Mouse (Mus musculus): ENCODE measurements around the gene Cygb.

GRCm38 (mm10) chr11:116656348-116657191 is 2.5 kb upstream of the Cygb start:
- TF ChIP-seq CTCF (IDR thresholded peaks at IDR 0.05; ENCODE audit: low read depth, low read length) (no peak), POLR2A (IDR thresholded peaks at IDR 0.05; ENCODE audit: borderline replicate concordance, low read depth, low read length) (no peak)
